Mouse (Mus musculus) heart, embryonic 16.5 days (tissue): ENCODE measurements around the gene Lrrc75a. TPM values are rescaled to one million over a fixed set of nuclear protein-coding genes. Genes with fewer than 3 reads are reported as not detected.

Experiments used
- ATAC-seq: fragments of 200-750 bp; cut with Nextera tagmentation; replicated peaks from 2 replicates; pipeline ENCODE4 v1.8.0; 2017; ENCODE audit warnings: moderate number of reproducible peaks; ENCODE audit not compliant: insufficient read depth, low FRiP score; ENCODE audit errors: extremely low read depth
- H3K27ac ChIP-seq: fragments of 300-500 bp; sonication (generic); 2 replicates; pipeline ENCODE4 v1.5.1; 2014; ENCODE audit warnings: mild to moderate bottlenecking, low read length, control low read depth, moderate library complexity
- H3K27me3 ChIP-seq: fragments of 300-500 bp; sonication (generic); 2 replicates; pipeline ENCODE4 v1.6.1; 2014; ENCODE audit warnings: low read length, mixed read lengths; ENCODE audit not compliant: control insufficient read depth, insufficient read depth
- H3K36me3 ChIP-seq: fragments of 300-500 bp; sonication (generic); 2 replicates; pipeline ENCODE4 v1.6.1; 2014; ENCODE audit not compliant: control insufficient read depth, insufficient read depth
- H3K4me1 ChIP-seq: fragments of 300-500 bp; sonication (generic); 2 replicates; pipeline ENCODE4 v1.6.1; 2014; ENCODE audit warnings: low read length, mixed read lengths; ENCODE audit not compliant: control insufficient read depth, insufficient read depth
- H3K4me2 ChIP-seq: fragments of 300-500 bp; sonication (generic); 2 replicates; pipeline ENCODE4 v1.6.1; 2014; ENCODE audit warnings: low read depth, mild to moderate bottlenecking, control low read depth, low read length
- H3K4me3 ChIP-seq: fragments of 300-500 bp; sonication (generic); 2 replicates; pipeline ENCODE4 v1.5.1; 2014; ENCODE audit warnings: mild to moderate bottlenecking, control low read depth, low read length
- H3K9ac ChIP-seq: fragments of 300-500 bp; sonication (generic); 2 replicates; pipeline ENCODE4 v1.6.1; 2014; ENCODE audit warnings: low read length, control low read depth
- H3K9me3 ChIP-seq: fragments of 300-500 bp; sonication (generic); replicated peaks from 2 replicates; pipeline ENCODE4 v1.6.1; 2016; ENCODE audit warnings: low read length; ENCODE audit not compliant: control insufficient read depth
- WGBS: fragments of 180-500 bp; shearing (Covaris S2); extraction: QIAGEN DNeasy Blood & Tissue Kit; methylation state at CpG from one replicate; pipeline ENCODE4 v1.1.7; 2014; 5-methylcytosine and 5-hydroxymethylcytosine counted together
- polyA plus RNA-seq: library from polyadenylated mRNA; unstranded; fragments of >200 nt; fragmentation: Nextera tagmentation; extraction: Ambion mirVana; gene quantifications from 2 replicates; pipeline ENCODE4 v1.2.1, GENCODE M21; 2015

Lrrc75a gene
- polyA plus RNA-seq, 1 experiment from 2014 or later: 11.4 TPM

- WGBS: 84% methylated on average over 5 of the region's 5 CpGs
- H3K36me3 ChIP-seq: no peaks in the 10 kb centered on the region
- no peak overlapping the region for H3K9ac ChIP-seq
- no peaks in the 10 kb centered on the region for H3K9me3 ChIP-seq
- H3K27me3 ChIP-seq: no peaks in the 10 kb centered on the region
- H3K27ac ChIP-seq: no peak overlapping the region
- no peak overlapping the region for H3K4me3 ChIP-seq
- H3K4me1 ChIP-seq: peaks cover 15% of the 10 kb centered on the region
- ATAC-seq: no peak
- no peak overlapping the region for H3K4me2 ChIP-seq
These were observed 61.3 kb downstream of the Lrrc75a start for GRCm38 (mm10) chr11:62587034-62587433.

DNA sequence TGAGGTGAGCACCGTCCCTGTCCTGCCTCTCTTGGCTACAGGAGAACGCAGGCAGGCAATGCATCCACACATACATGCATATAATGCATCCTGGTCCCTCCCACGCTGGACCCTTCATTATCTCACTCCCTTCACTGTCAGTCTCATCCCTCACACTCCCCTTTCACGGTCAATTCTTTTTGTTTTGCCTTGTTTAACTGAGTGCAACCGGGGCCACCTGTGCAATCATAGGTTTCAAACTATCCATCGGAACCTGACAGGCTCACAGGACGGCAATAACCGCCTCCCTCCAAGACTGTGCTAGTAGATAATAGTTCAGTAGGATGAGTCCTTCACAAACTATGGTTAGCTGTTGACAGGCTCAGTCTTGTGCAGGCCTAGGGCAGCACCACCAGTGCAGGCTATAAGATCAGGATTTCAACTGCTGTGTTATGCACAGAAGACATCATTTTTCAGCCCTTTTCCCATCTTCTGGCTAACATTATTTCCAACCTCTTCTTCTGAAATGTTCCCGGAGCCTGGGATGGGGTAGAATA is 63.6 kb downstream of the Lrrc75a start:
- ATAC-seq: no peak
- no peak overlapping the region for H3K27ac ChIP-seq
- H3K27me3 ChIP-seq: no peaks in the 10 kb centered on the region
- WGBS: 72% methylated on average over 9 of the region's 9 CpGs
- H3K4me2 ChIP-seq: no peak overlapping the region
- H3K36me3 ChIP-seq: no peaks in the 10 kb centered on the region
- H3K4me1 ChIP-seq: peaks cover 8% of the 10 kb centered on the region
- no peaks in the 10 kb centered on the region for H3K9me3 ChIP-seq
- H3K9ac ChIP-seq: no peak overlapping the region
- H3K4me3 ChIP-seq: no peak overlapping the region

DNA sequence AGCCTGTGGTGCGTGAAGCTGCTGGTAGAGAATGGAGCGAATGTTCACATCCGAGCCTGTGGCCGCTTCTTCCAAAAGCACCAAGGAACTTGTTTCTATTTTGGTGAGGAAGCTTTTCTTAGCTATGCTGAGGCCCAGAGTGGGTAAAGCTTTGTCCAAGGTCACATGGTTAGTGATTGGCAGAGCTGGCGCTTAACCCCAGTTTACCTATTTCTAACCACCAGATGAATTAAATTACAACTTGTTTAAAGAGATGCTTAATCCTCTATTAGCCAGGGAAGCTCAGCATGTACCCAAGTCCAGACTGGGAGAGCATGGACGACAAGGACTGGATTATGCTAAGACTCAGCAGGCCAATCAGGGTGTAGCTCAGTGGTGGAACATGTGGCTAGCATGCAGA is 65.3 kb downstream of the Lrrc75a start:
- H3K27me3 ChIP-seq: no peaks in the 10 kb centered on the region
- peak overlapping the region; percentile 28 for H3K4me3 ChIP-seq
- H3K4me1 ChIP-seq: peaks cover 8% of the 10 kb centered on the region
- H3K9me3 ChIP-seq: no peaks in the 10 kb centered on the region
- H3K27ac ChIP-seq: peak overlapping the region; percentile 72
- H3K36me3 ChIP-seq: no peaks in the 10 kb centered on the region
- peak overlapping the region; percentile 56 for H3K9ac ChIP-seq
- whole genome bisulfite sequencing: 65% methylated on average over 6 of the region's 6 CpGs
- no peak for ATAC-seq
- peak overlapping the region; percentile 56 for H3K4me2 ChIP-seq

- Histone ChIP-seq H3K9me3 (0 out of 2 replicates have a peak, but pooled peaks cover 2% of the 10 kb centered on the region), H3K27me3 (no peaks in the 10 kb centered on the region), H3K9ac (no peak overlapping the region), H3K4me1 (no peaks in the 10 kb centered on the region), H3K36me3 (no peaks in the 10 kb centered on the region), H3K4me2 (peak overlapping the region; percentile 100), H3K4me3 (peak overlapping the region; percentile 67), H3K27ac (no peak overlapping the region)
- WGBS: 48% methylated on average over 16 of the region's 16 CpGs
- peak; percentile 37; the same call in 1 of the 2 replicates for ATAC-seq
These were observed 71.7 kb downstream of the Lrrc75a start for GRCm38 (mm10) chr11:62576530-62577152.

GRCm38 (mm10) chr11:62575659-62576438 is 72.5 kb downstream of the Lrrc75a start:
- no peaks in the 10 kb centered on the region for H3K36me3 ChIP-seq
- WGBS: 5% methylated on average over 27 of the region's 27 CpGs
- peak overlapping the region; percentile 72 for H3K9ac ChIP-seq
- peak overlapping the region; percentile 67 for H3K4me3 ChIP-seq
- no peaks in the 10 kb centered on the region for H3K27me3 ChIP-seq
- no peak overlapping the region for H3K27ac ChIP-seq
- H3K4me1 ChIP-seq: no peaks in the 10 kb centered on the region
- peak overlapping the region; percentile 100 for H3K4me2 ChIP-seq
- H3K9me3 ChIP-seq: 0 out of 2 replicates have a peak, but pooled peaks cover 2% of the 10 kb centered on the region
- ATAC-seq: peak; percentile 32

DNA sequence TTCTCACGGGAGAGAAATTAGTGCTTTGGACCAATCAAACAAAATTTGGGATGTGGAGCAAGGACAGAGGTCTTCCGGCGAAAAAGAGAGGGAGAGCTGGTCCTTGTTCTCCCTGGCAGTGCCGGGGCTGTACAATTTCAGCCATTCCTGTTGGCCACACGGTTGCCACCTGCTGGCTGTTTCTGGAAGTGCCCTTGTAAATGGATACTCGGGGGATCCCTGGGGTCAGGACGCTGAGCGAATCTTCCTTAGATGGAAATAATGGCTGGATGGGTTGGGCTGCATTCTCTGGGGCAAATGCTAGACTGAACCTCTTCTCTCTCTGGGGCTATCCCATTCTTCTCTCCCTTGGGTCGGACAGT is 73.0 kb downstream of the Lrrc75a start:
- H3K27ac ChIP-seq: no peak overlapping the region
- no peaks in the 10 kb centered on the region for H3K4me1 ChIP-seq
- WGBS: under 1% methylated on average over 9 of the region's 9 CpGs

DNA sequence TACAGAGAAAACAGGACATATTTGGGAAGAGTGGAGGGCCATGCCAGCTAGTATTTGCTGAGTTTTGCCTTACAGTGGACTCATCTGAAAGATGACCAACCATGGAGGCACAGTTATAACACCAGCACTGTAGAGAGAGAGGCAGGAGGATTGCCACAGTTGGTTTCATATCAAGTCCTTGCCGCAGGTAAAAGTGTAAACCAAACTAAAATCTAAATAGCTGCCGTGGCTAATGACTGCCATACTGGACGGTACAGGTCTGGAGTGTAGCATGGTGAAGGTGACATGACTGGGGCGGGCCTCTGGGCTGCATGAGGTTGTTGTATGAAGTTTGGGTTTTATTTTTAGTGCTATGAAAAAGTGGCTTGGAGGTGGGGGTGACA is 73.6 kb downstream of the Lrrc75a start:
- Histone ChIP-seq H3K4me3 (peak overlapping the region; percentile 18), H3K9ac (no peak overlapping the region), H3K4me1 (no peaks in the 10 kb centered on the region), H3K4me2 (peak overlapping the region; percentile 100; the same call in 1 of the 2 replicates), H3K9me3 (0 out of 2 replicates have a peak, but pooled peaks cover 2% of the 10 kb centered on the region), H3K27ac (no peak overlapping the region), H3K36me3 (no peaks in the 10 kb centered on the region), H3K27me3 (no peaks in the 10 kb centered on the region)
- WGBS: 71% methylated on average over 4 of the region's 4 CpGs
- no peak for ATAC-seq

More for the DNA sequence above, 73.0 kb downstream of the Lrrc75a start:
- ATAC-seq: peak; percentile 58
- Histone ChIP-seq H3K4me2 (peak overlapping the region; percentile 100), H3K4me3 (peak overlapping the region; percentile 67), H3K9me3 (0 out of 2 replicates have a peak, but pooled peaks cover 2% of the 10 kb centered on the region), H3K9ac (peak overlapping the region; percentile 72), H3K27me3 (no peaks in the 10 kb centered on the region), H3K36me3 (no peaks in the 10 kb centered on the region)

DNA sequence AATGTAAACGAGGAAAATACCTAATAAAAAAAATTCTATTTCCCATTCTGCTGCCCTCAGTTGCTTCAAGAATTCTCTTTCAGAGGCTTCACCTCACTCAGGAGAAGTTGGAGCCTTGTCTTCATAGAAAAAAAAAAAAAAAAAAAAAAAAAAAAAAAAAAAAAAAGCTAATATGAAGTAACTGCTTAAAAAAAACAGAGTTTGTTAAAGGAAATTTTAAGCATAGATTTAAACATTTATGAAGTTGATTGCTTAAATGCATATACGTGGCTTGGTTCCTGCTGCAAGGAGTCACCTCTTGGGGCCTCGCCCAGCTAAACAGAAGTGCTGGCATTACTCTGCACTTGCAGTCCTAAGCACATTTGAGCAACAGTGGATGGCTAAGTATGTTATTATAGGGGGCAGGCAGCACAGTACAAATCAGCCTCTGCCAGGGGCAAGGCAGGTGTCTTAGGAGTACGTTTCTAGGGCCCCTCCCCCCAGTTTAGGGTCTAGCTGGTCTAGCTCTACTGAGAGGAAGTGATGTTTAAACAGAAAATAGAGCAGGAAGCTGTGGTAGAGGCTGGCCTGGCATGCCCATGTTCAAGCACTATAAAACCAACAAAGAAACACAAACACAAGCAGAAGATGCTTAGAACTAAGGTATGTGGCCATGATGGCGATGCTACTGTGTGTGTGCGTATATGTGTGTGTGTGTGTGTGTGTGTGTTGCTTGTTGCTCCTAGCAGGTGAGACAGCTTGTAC is 74.2 kb downstream of the Lrrc75a start, which contains the start of gene Trpv2:
TSS of gene Trpv2 (plus strand) at position 528 of the 744 bp plus-strand sequence.
- Histone ChIP-seq H3K27ac (no peak within 1 kb of the TSS), H3K9ac (no peak within 1 kb of the TSS; the same call in 1 of the 2 replicates), H3K27me3 (no peaks in the 10 kb centered on the region), H3K36me3 (no peaks in the 10 kb centered on the region), H3K4me2 (peak within 1 kb of the TSS; percentile 100), H3K4me1 (no peaks in the 10 kb centered on the region), H3K9me3 (0 out of 2 replicates have a peak, but pooled peaks cover 2% of the 10 kb centered on the region), H3K4me3 (peak within 1 kb of the TSS; percentile 67)
- WGBS: 67% methylated on average over 6 of the region's 6 CpGs
- peak; percentile 46; the same call in 1 of the 2 replicates for ATAC-seq
